ENCODE assay signal across 24 mouse cellular contexts in the genomic region with DNA sequence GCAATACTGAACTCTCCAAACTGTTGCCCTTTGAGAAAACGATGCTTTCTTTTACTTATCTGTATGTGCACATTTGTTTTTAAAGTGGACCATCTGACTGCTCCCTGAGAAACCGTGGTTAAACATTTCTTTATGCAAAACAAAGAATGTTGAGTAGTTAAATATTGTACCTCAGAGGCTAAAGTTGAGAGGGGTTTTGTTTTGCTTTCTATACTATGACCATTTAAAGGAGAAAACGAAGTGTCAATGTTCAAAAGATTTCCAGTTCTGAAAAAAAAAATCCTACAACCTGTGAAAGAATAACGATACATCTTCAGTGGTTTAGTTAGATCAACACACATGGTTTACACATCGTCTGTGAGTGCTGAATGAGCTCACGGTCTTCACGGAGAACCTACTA.
DNase-seq lines count a peak whose midpoint lies in the region; ATAC-seq and TF ChIP-seq lines count a peak whose summit lies in the region.
"Had no signal": no experiment of that assay in that cellular context is flagged by ENCODE, and none has a peak within 500 bp of the region (broad histone marks: within the 10 kb centered on the region; RNA-seq: fewer than 3 reads in every experiment).

No protein-coding gene starts in this region.

- DNase-seq in kidney, adult 9 months = peak; percentile 60
- DNase-seq in kidney, postnatal 25 days = no peak
- no peak for DNase-seq in kidney, postnatal 0 days (ENCODE audit: low spot score)
- no peak for DNase-seq in kidney, postnatal 10 days
- no peak for DNase-seq in lung, embryonic 14.5 days
- DNase-seq in lung, adult 18-20 months = no peak
- DNase-seq in cerebellum, adult 9-10 months = no peak
- DNase-seq: adrenal gland, postnatal 10 days; adrenal gland, postnatal 36 days; B cell, adult 2 months; cerebellum, adult 18-20 months; cerebellum, adult 9-11 months; cerebellum, postnatal 25 days; forebrain, postnatal 0 days; gastrocnemius, adult 2 months; gastrocnemius, postnatal 14 days had no signal

- no peaks in the 10 kb centered on the region; the same call in 1 of the 2 replicates for H3K4me1 ChIP-seq in kidney, postnatal 0 days (replicated peaks; ENCODE audit: insufficient read depth, low read length)
- peaks cover 10% of the 10 kb centered on the region; the same call in 1 of the 2 replicates for H3K4me1 ChIP-seq in lung, embryonic 14.5 days (ENCODE audit: insufficient read depth)
- H3K4me1 ChIP-seq: embryonic facial prominence, embryonic 12.5 days; embryonic facial prominence, embryonic 15.5 days; hindbrain, embryonic 12.5 days had no signal

- 44% methylated on average over 7 of the region's 7 CpGs for WGBS in kidney, postnatal 0 days
- WGBS in lung, embryonic 14.5 days = 40% methylated on average over 7 of the region's 7 CpGs

- H3K27ac ChIP-seq in kidney, postnatal 0 days = peak overlapping the region; percentile 70
- peak overlapping the region; percentile 36; the same call in 1 of the 2 replicates for H3K27ac ChIP-seq in lung, embryonic 14.5 days (ENCODE audit: low read depth)
- H3K27ac ChIP-seq: embryonic facial prominence, embryonic 12.5 days; embryonic facial prominence, embryonic 15.5 days; gastrocnemius, adult 2 months; hindbrain, embryonic 12.5 days had no signal

- no peaks in the 10 kb centered on the region for H3K27me3 ChIP-seq in kidney, postnatal 0 days (ENCODE audit: insufficient read depth, low read length)
- no peaks in the 10 kb centered on the region for H3K27me3 ChIP-seq in lung, embryonic 14.5 days (ENCODE audit: insufficient read depth, low read length)
- H3K27me3 ChIP-seq: CH12.LX; embryonic facial prominence, embryonic 12.5 days; embryonic facial prominence, embryonic 15.5 days; hindbrain, embryonic 12.5 days; Patski had no signal

- H3K36me3 ChIP-seq in kidney, postnatal 0 days (ENCODE audit: insufficient read depth, low read length) = no peaks in the 10 kb centered on the region
- H3K36me3 ChIP-seq in lung, embryonic 14.5 days (ENCODE audit: insufficient read depth) = no peaks in the 10 kb centered on the region
- H3K36me3 ChIP-seq: embryonic facial prominence, embryonic 12.5 days; embryonic facial prominence, embryonic 15.5 days; G1E; hindbrain, embryonic 12.5 days had no signal

- no peaks in the 10 kb centered on the region for H3K9me3 ChIP-seq in kidney, postnatal 0 days (replicated peaks; ENCODE audit: low read length)
- no peaks in the 10 kb centered on the region for H3K9me3 ChIP-seq in lung, embryonic 14.5 days (ENCODE audit: low read depth, low read length)
- H3K9me3 ChIP-seq: embryonic facial prominence, embryonic 12.5 days; embryonic facial prominence, embryonic 15.5 days; G1E; hindbrain, embryonic 12.5 days had no signal

- ATAC-seq in kidney, postnatal 0 days (replicated peaks; ENCODE audit: low FRiP score, low read depth) = no peak
- no peak for ATAC-seq in lung, embryonic 14.5 days (ENCODE audit: insufficient read depth)
- ATAC-seq: forebrain, embryonic 14.5 days; forebrain, postnatal 0 days; Patski had no signal

- H3K9ac ChIP-seq in kidney, postnatal 0 days (ENCODE audit: low read depth, low read length) = no peak overlapping the region
- no peak overlapping the region for H3K9ac ChIP-seq in lung, embryonic 14.5 days
- H3K9ac ChIP-seq: embryonic facial prominence, embryonic 12.5 days; embryonic facial prominence, embryonic 15.5 days; forebrain, postnatal 0 days; hindbrain, embryonic 12.5 days had no signal

- no peak overlapping the region for H3K4me3 ChIP-seq in kidney, postnatal 0 days (replicated peaks; ENCODE audit: low read depth, low read length)
- no peak overlapping the region for H3K4me3 ChIP-seq in lung, embryonic 14.5 days (ENCODE audit: low read depth, low read length)
- H3K4me3 ChIP-seq: embryonic facial prominence, embryonic 12.5 days; embryonic facial prominence, embryonic 15.5 days; gastrocnemius, adult 2 months; hindbrain, embryonic 12.5 days had no signal

- TF ChIP-seq CTCF in kidney, postnatal 0 days (IDR thresholded peaks at IDR 0.05; ENCODE audit: low read depth) = no peak
- no peak for TF ChIP-seq CTCF in lung, embryonic 14.5 days (IDR thresholded peaks at IDR 0.05; ENCODE audit: low read depth)

- no peak overlapping the region for H3K4me2 ChIP-seq in kidney, postnatal 0 days (ENCODE audit: low read length)
- no peak overlapping the region for H3K4me2 ChIP-seq in lung, embryonic 14.5 days
- H3K4me2 ChIP-seq: embryonic facial prominence, embryonic 12.5 days; embryonic facial prominence, embryonic 15.5 days; heart, embryonic 11.5 days; hindbrain, embryonic 12.5 days had no signal
